Mouse (Mus musculus): ENCODE measurements around the gene Klf1.

GRCm38 (mm10) chr8:84947241-84947545 is 45.5 kb downstream of the Klf1 start:
- TF ChIP-seq POLR2A (IDR thresholded peaks at IDR 0.05; ENCODE audit: low read depth, low read length) (no peak), CTCF (IDR thresholded peaks at IDR 0.05; ENCODE audit: borderline replicate concordance, insufficient read depth, low read length) (peak; percentile 1; the same call in 1 of the 2 replicates)

Measured in embryonic fibroblast, embryonic 13.5 days (primary cell).